In the genomic region with DNA sequence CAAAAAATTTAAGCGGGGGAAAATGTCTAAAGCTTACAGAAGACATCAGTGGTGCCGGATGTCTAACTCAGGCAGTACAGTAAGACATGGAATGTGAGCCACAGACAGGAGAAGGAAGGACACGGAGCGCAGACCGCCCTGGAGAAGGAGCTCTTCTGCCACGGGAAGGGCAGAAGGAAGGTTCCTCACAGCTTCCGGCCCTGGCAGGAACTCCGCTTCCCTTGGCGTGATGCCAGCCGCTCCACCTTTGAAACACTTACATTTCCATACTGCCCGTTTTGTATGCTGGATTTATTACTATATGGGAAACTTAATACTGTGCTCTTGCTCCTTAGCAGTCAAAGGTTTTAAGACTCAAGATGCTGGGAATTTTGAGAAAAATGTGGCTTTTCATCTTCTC, we compare ENCODE assay signal across 21 mouse cellular contexts.
DNase-seq lines count a peak whose midpoint lies in the region; ATAC-seq and TF ChIP-seq lines count a peak whose summit lies in the region.
"Had no signal": no experiment of that assay in that cellular context is flagged by ENCODE, and none has a peak within 500 bp of the region (broad histone marks: within the 10 kb centered on the region; RNA-seq: fewer than 3 reads in every experiment).

No protein-coding gene starts in this region.

- no peak for ATAC-seq in cerebellum, adult (ENCODE audit: insufficient number of reproducible peaks, low FRiP score, low TSS enrichment)
- ATAC-seq: CD4-positive, CD25-positive, alpha-beta regulatory T cell, adult 4 months; forebrain, embryonic 14.5 days had no signal

- H3K9me3 ChIP-seq in CH12.LX (replicated peaks; ENCODE audit: low read length) = no peaks in the 10 kb centered on the region
- H3K9me3 ChIP-seq: embryonic facial prominence, embryonic 15.5 days; forebrain, embryonic 10.5 days; heart, embryonic 12.5 days; hindbrain, embryonic 15.5 days had no signal

- peak; percentile 74 to 76 for DNase-seq in cerebellum, postnatal 10 days
- DNase-seq in kidney, postnatal 10 days = peak; percentile 49
- DNase-seq in kidney, adult 18-20 months = no peak
- DNase-seq in kidney, postnatal 4 days = peak; percentile 40 to 45
- no peak for DNase-seq in kidney, adult 9 months
- no peak for DNase-seq in CH12.LX (ENCODE audit: extremely low read depth)
- DNase-seq: adrenal gland, postnatal 10 days; B cell, adult 2 months; cerebellum, adult 18-20 months; cerebellum, adult 9-11 months; embryo, embryonic 11 days; gastrocnemius, adult 2 months; gastrocnemius, postnatal 25 days had no signal

- no peak for TF ChIP-seq CTCF in CH12.LX (conservative IDR thresholded peaks at IDR 0.05 in 1 of 2, IDR thresholded peaks at IDR 0.05 in 1 of 2; ENCODE audit: low read depth in 2 of 2, low read length in 2 of 2)

- H3K27me3 ChIP-seq in CH12.LX (replicated peaks) = no peaks in the 10 kb centered on the region
- H3K27me3 ChIP-seq: embryonic facial prominence, embryonic 15.5 days; heart, embryonic 12.5 days; hindbrain, embryonic 15.5 days had no signal

- TF ChIP-seq RAD21 in CH12.LX (IDR thresholded peaks at IDR 0.05; ENCODE audit: low read depth, low read length) = no peak

- peaks cover 5 to 10% of the 10 kb centered on the region in 2 experiments; a peak in 3 of 4 replicates for H3K4me1 ChIP-seq in CH12.LX (ENCODE audit: control insufficient read depth in 1 of 2, insufficient read depth in 2 of 2)
- H3K4me1 ChIP-seq: embryonic facial prominence, embryonic 15.5 days; heart, embryonic 12.5 days; hindbrain, embryonic 15.5 days had no signal

- H3K36me3 ChIP-seq in CH12.LX (replicated peaks in 1 of 2; ENCODE audit: control insufficient read depth in 1 of 2, insufficient read depth in 1 of 2, low read length in 1 of 2) = no peaks in the 10 kb centered on the region
- H3K36me3 ChIP-seq: embryonic facial prominence, embryonic 15.5 days; forebrain, embryonic 10.5 days; heart, embryonic 12.5 days; hindbrain, embryonic 15.5 days had no signal

- no peak for TF ChIP-seq POLR2A in CH12.LX (IDR thresholded peaks at IDR 0.05; ENCODE audit: low read depth, low read length)

- H3K27ac ChIP-seq in CH12.LX (ENCODE audit: insufficient read depth, low read depth) = no peak overlapping the region
- H3K27ac ChIP-seq: embryonic facial prominence, embryonic 15.5 days; forebrain, embryonic 10.5 days; gastrocnemius, adult 2 months; hindbrain, embryonic 15.5 days had no signal

- no peak for TF ChIP-seq EP300 in CH12.LX (IDR thresholded peaks at IDR 0.05; ENCODE audit: low read length)

- H3K4me2 ChIP-seq in CH12.LX (ENCODE audit: insufficient read depth, low read depth, poor library complexity, severe bottlenecking) = peak overlapping the region; percentile 50; the same call in 1 of the 2 replicates
- H3K4me2 ChIP-seq: embryonic facial prominence, embryonic 15.5 days; heart, embryonic 12.5 days; hindbrain, embryonic 15.5 days had no signal

- no peak overlapping the region for H3K9ac ChIP-seq in CH12.LX (ENCODE audit: insufficient read depth, low read depth)
- H3K9ac ChIP-seq: embryonic facial prominence, embryonic 15.5 days; heart, embryonic 12.5 days; hindbrain, embryonic 15.5 days had no signal

- dilution Hi-C loops in CH12.LX (cut with MboI; ENCODE audit: extremely low pct_ligation_motif_present, extremely low pct_unique_long_range_greater_than_20kb, low sequenced_read_pairs) = no loop called here

- in situ Hi-C loops in CH12.LX (cut with MboI; ENCODE audit: low pct_ligation_motif_present, low pct_unique_long_range_greater_than_20kb, low sequenced_read_pairs) = no loop called here

- H3K4me3 ChIP-seq in CH12.LX (replicated peaks in 1 of 3; ENCODE audit: low read depth in 2 of 3, low read length in 2 of 3, poor library complexity in 1 of 3) = no peak overlapping the region
- H3K4me3 ChIP-seq: embryonic facial prominence, embryonic 15.5 days; erythroblast, embryonic 14.5 days; forebrain, embryonic 10.5 days; gastrocnemius, adult 2 months; heart, embryonic 12.5 days; hindbrain, embryonic 15.5 days had no signal

- no peaks in the 10 kb centered on the region for H3K79me2 ChIP-seq in CH12.LX (replicated peaks; ENCODE audit: control insufficient read depth, extremely low read depth, insufficient read depth, poor library complexity, severe bottlenecking)

TF ChIP-seq in CH12.LX, 34 proteins besides CTCF, POLR2A, EP300 and RAD21:
- TF ChIP-seq ZNF384 (IDR thresholded peaks at IDR 0.05; ENCODE audit: low read depth, low read length) (no peak), SMC3 (IDR thresholded peaks at IDR 0.05; ENCODE audit: low read depth, low read length) (no peak), CHD2 (IDR thresholded peaks at IDR 0.05; ENCODE audit: low read length) (no peak), GABPA (IDR thresholded peaks at IDR 0.05; ENCODE audit: insufficient replicate concordance, low read depth, low read length) (no peak), MEF2A (IDR thresholded peaks at IDR 0.05; ENCODE audit: borderline replicate concordance, low read depth, low read length) (no peak), BHLHE40 (IDR thresholded peaks at IDR 0.05; ENCODE audit: low read depth, low read length) (no peak), USF2 (conservative IDR thresholded peaks at IDR 0.05; ENCODE audit: low read depth, low read length) (no peak), MAFK (IDR thresholded peaks at IDR 0.05; ENCODE audit: insufficient replicate concordance, low read length) (no peak), CHD1 (IDR thresholded peaks at IDR 0.05; ENCODE audit: low read depth, low read length) (no peak), PAX5 (IDR thresholded peaks at IDR 0.05; ENCODE audit: low read length) (no peak)
TF ChIP-seq in CH12.LX: peak in this region for 0.

Comparison
In these comparisons a context has a peak if more than half of its experiments do, and no peak if none do; other contexts are left out.
1. DNase-seq: peak in cerebellum, postnatal 10 days (2 of 2), kidney, postnatal 10 days (single experiment) and kidney, postnatal 4 days (2 of 2); none in kidney, adult 18-20 months (single experiment), kidney, adult 9 months (single experiment) and CH12.LX (single experiment).